Mouse (Mus musculus) hindbrain, embryonic 14.5 days (tissue): ENCODE measurements at regions not wholly inside any gene's neighbourhood (a gene's known extent, or its start where the extent isn't known, plus 50 kb on each side); places are given as distances from the start of the nearest gene placed in this dataset.

Source experiments
- ATAC-seq: fragments of 200-750 bp; cut with Nextera tagmentation; 2 replicates; pipeline ENCODE4 v1.8.0; 2017; ENCODE audit warnings: moderate number of reproducible peaks, mild to moderate bottlenecking, moderate TSS enrichment, moderate library complexity; ENCODE audit not compliant: low FRiP score
- DNase-seq: peaks from one replicate; pipeline ENCODE4 v3.0.0-alpha.2; 2015; ENCODE audit warnings: low spot score
- H3K27ac ChIP-seq: fragments of 300-500 bp; sonication (generic); 2 replicates; pipeline ENCODE4 v1.5.1; 2014; ENCODE audit warnings: mild to moderate bottlenecking, moderate library complexity
- H3K27me3 ChIP-seq: fragments of 300-500 bp; sonication (generic); 2 replicates; pipeline ENCODE4 v1.6.1; 2014; ENCODE audit warnings: mild to moderate bottlenecking, low read length, mixed read lengths; ENCODE audit not compliant: control insufficient read depth, insufficient read depth
- H3K36me3 ChIP-seq: fragments of 300-500 bp; sonication (generic); replicated peaks from 2 replicates; pipeline ENCODE4 v1.6.1; 2014; ENCODE audit not compliant: control insufficient read depth, insufficient read depth
- H3K4me1 ChIP-seq: fragments of 300-500 bp; sonication (generic); replicated peaks from 2 replicates; pipeline ENCODE4 v1.6.1; 2014; ENCODE audit warnings: antibody characterized with exemption, low read length, mixed read lengths; ENCODE audit not compliant: control insufficient read depth, insufficient read depth
- H3K4me2 ChIP-seq: fragments of 300-500 bp; sonication (generic); replicated peaks from 2 replicates; pipeline ENCODE4 v1.6.1; 2014; ENCODE audit warnings: mild to moderate bottlenecking, moderate library complexity
- H3K4me3 ChIP-seq: fragments of 300-500 bp; sonication (generic); replicated peaks from 2 replicates; pipeline ENCODE4 v1.5.1; 2014; ENCODE audit warnings: mild to moderate bottlenecking, low read length
- H3K9ac ChIP-seq: fragments of 300-500 bp; sonication (generic); 2 replicates; pipeline ENCODE4 v1.6.1; 2014
- H3K9me3 ChIP-seq: fragments of 300-500 bp; sonication (generic); 2 replicates; pipeline ENCODE4 v1.6.1; 2016; ENCODE audit warnings: low read length; ENCODE audit not compliant: control insufficient read depth
- WGBS: fragments of 180-500 bp; shearing (Covaris S2); extraction: QIAGEN DNeasy Blood & Tissue Kit; methylation state at CpG from one replicate; pipeline ENCODE4 v1.1.7; 2014; 5-methylcytosine and 5-hydroxymethylcytosine counted together

- no peaks in the 10 kb centered on the region for H3K9me3 ChIP-seq
- no peaks in the 10 kb centered on the region for H3K27me3 ChIP-seq
- H3K4me1 ChIP-seq: 0 out of 2 replicates have a peak, but pooled peaks cover 5% of the 10 kb centered on the region
- H3K4me2 ChIP-seq: no peak overlapping the region
- H3K9ac ChIP-seq: no peak overlapping the region
- DNase-seq (no peak), ATAC-seq (peak; percentile 51)
- 11% methylated on average over 15 of the region's 15 CpGs for WGBS
- no peak overlapping the region for H3K4me3 ChIP-seq
- H3K27ac ChIP-seq: no peak overlapping the region
- no peaks in the 10 kb centered on the region for H3K36me3 ChIP-seq
These were observed 63.6 kb upstream of the Klf3 start for GRCm38 (mm10) chr5:64739311-64740261.

GRCm38 (mm10) chr5:64744041-64744440 is 59.1 kb upstream of the Klf3 start:
- WGBS: 91% methylated on average over 4 of the region's 4 CpGs
- H3K36me3 ChIP-seq: no peaks in the 10 kb centered on the region
- DNase-seq: no peak
- H3K27ac ChIP-seq: no peak overlapping the region
- no peak overlapping the region for H3K9ac ChIP-seq
- H3K4me2 ChIP-seq: no peak overlapping the region
- no peaks in the 10 kb centered on the region for H3K9me3 ChIP-seq
- no peak overlapping the region for H3K4me3 ChIP-seq
- no peaks in the 10 kb centered on the region for H3K27me3 ChIP-seq
- ATAC-seq: no peak
- H3K4me1 ChIP-seq: 0 out of 2 replicates have a peak, but pooled peaks cover 5% of the 10 kb centered on the region

- Histone ChIP-seq H3K4me1 (0 out of 2 replicates have a peak, but pooled peaks cover 2% of the 10 kb centered on the region), H3K27ac (no peak overlapping the region), H3K9ac (no peak overlapping the region), H3K4me2 (no peak overlapping the region), H3K4me3 (no peak overlapping the region), H3K36me3 (no peaks in the 10 kb centered on the region), H3K9me3 (no peaks in the 10 kb centered on the region), H3K27me3 (no peaks in the 10 kb centered on the region)
- ATAC-seq (no peak), DNase-seq (no peak)
- WGBS: 93% methylated on average over 5 of the region's 5 CpGs
These were observed 58.7 kb upstream of the Klf3 start for GRCm38 (mm10) chr5:64744455-64744854.

- no peak for DNase-seq
- no peak for ATAC-seq
- 68% methylated on average over 1 of the region's 1 CpGs for WGBS
These were observed 55.7 kb upstream of the Klf3 start for GRCm38 (mm10) chr5:64747461-64747860.

GRCm38 (mm10) chr5:64749415-64750166 is 53.6 kb upstream of the Klf3 start:
- Histone ChIP-seq H3K9ac (no peak overlapping the region), H3K9me3 (no peaks in the 10 kb centered on the region), H3K36me3 (no peaks in the 10 kb centered on the region), H3K4me1 (no peaks in the 10 kb centered on the region), H3K4me3 (no peak overlapping the region), H3K27me3 (no peaks in the 10 kb centered on the region), H3K4me2 (no peak overlapping the region), H3K27ac (no peak overlapping the region)
- DNase-seq (no peak), ATAC-seq (no peak)
- WGBS: 73% methylated on average over 14 of the region's 14 CpGs

More at GRCm38 (mm10) chr5:64747461-64747860, 55.7 kb upstream of the Klf3 start:
- no peak overlapping the region for H3K4me3 ChIP-seq
- H3K9ac ChIP-seq: no peak overlapping the region
- no peaks in the 10 kb centered on the region for H3K4me1 ChIP-seq
- H3K27me3 ChIP-seq: no peaks in the 10 kb centered on the region
- no peak overlapping the region for H3K27ac ChIP-seq
- H3K36me3 ChIP-seq: no peaks in the 10 kb centered on the region
- no peak overlapping the region for H3K4me2 ChIP-seq
- no peaks in the 10 kb centered on the region for H3K9me3 ChIP-seq

- Histone ChIP-seq H3K9ac (no peak overlapping the region), H3K9me3 (no peaks in the 10 kb centered on the region), H3K27me3 (no peaks in the 10 kb centered on the region), H3K4me1 (no peaks in the 10 kb centered on the region), H3K27ac (no peak overlapping the region), H3K36me3 (no peaks in the 10 kb centered on the region), H3K4me2 (no peak overlapping the region), H3K4me3 (no peak overlapping the region)
- ATAC-seq (no peak), DNase-seq (no peak)
- WGBS: 92% methylated on average over 3 of the region's 3 CpGs
These were observed 52.8 kb upstream of the Klf3 start for GRCm38 (mm10) chr5:64750406-64750805.

- Histone ChIP-seq H3K4me3 (no peak overlapping the region), H3K9ac (no peak overlapping the region), H3K36me3 (no peaks in the 10 kb centered on the region), H3K9me3 (no peaks in the 10 kb centered on the region), H3K4me2 (no peak overlapping the region), H3K27ac (no peak overlapping the region), H3K4me1 (no peaks in the 10 kb centered on the region), H3K27me3 (no peaks in the 10 kb centered on the region)
- WGBS: 58% methylated on average over 7 of the region's 7 CpGs
- DNase-seq (no peak), ATAC-seq (no peak)
These were observed 52.1 kb upstream of the Klf3 start for GRCm38 (mm10) chr5:64750976-64751656.

- ATAC-seq (no peak), DNase-seq (no peak)
- WGBS: 73% methylated on average over 7 of the region's 7 CpGs
- Histone ChIP-seq H3K9ac (no peak overlapping the region), H3K27me3 (no peaks in the 10 kb centered on the region), H3K4me3 (no peak overlapping the region), H3K9me3 (no peaks in the 10 kb centered on the region), H3K4me2 (no peak overlapping the region), H3K36me3 (no peaks in the 10 kb centered on the region), H3K27ac (no peak overlapping the region), H3K4me1 (no peaks in the 10 kb centered on the region)
These were observed 49.9 kb upstream of the Klf3 start for GRCm38 (mm10) chr5:64753142-64753750.
